Mouse (Mus musculus): ENCODE measurements around the gene Atp5g2.

The Atp5g2 gene

DNA sequence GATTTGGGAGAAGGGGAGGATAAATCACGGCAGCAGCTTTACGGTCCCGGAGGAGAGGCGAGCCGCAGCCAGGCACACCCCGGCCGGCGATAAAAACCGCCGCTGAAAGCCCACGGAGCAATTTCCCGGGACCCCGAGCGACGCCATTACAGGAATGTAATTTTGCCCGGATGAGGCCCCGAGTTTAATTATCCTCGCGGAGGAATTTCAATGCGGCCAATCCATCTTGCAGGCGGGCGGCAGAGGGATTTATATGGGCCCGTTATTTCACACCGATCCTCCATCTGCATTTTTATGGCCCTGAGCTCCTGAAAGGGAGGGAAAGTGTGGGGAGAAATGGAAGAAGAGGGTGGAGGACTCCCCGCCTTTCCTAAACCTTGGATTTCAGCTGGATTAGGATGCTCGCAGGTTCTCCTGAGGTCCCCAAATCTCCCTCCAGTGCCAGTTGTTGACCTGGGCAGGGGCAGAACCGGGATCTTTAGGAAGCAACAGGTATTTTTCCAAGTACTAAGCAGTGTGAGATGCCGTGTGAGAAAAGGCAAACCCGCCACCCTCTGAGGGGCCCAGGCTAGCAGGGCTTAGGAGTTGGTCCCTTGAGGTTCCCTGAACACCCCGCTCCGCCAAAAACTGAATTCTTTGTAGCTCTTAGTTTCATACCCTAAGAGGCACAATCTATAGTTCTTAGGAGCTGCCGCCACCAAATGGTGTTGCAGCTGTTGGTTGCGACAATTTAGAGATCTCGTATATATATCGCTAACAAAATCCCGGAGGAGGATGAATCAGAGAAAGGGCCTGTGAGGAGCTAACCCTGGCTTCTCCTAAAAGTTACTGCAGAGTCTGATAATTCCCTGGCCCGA is at the start of gene Atp5g2:
Gene Atp5g2 (minus strand): TSS at position 138 of the 857 bp plus-strand sequence.
- DNase-seq (ENCODE audit: low read depth) = no peak

DNA sequence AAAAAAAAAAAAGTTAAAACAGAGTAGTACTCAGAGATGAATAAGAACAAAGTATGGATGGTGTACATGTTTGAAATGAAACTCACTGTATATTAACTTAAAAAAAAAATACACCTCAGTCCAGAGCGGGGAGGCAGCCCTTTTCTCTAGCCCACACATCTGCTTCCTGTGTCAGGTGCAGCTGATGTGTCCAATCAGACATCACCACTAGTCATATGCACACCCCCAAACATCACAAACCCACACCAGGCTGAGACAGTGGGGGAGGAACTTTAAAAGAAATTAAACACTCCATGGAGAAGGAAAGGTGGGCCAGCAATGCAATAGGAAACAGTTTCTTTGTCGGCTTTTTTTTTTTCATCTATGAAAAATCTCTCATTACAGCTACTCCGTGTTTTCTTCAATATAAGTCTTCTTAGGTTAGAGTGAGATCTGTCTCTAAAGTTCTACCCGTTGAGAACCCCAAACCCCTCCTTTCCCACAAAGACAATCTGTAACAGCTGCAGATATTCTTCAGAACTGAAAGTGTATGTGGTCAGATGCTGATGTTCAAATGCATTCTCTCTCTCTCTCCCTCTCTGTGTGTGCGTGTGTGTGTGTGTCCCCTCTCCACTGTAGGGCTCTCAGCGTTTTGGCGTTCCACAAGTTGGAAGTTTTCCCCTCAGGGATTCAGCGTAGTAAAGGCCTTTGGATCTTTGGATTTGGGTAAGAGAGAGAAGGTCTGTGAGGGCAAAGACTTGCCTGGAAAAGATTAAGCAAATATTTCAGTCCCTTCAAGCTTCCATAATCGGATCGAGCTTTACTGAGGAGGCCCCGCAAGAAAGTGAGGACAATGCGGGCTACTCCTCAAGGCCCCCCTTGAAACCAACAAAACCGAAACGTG is 49.1 kb upstream of the Atp5g2 start:
- DNase-seq (ENCODE audit: low read depth) = no peak

DNA sequence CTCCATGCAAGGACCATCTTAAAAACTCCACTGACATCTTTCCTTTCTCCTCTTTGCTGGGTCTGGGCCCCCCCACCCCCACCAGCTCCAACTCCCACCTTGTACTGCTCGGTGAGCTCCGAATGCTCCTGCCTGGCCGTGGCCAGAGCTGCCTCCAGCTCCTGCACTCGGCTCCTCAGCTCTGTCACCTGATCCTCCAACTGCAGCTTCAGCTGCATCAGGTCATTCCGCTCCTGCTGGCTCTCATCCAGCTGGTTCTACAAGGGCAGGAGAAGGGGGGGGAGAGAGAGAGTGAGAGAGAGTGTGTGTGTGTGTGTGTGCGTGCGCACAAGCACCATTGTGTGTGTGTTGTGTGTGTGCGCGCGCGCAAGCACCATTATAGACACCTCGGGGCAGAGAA is 44.0 kb upstream of the Atp5g2 start:
- DNase-seq (ENCODE audit: low read depth) = no peak

DNA sequence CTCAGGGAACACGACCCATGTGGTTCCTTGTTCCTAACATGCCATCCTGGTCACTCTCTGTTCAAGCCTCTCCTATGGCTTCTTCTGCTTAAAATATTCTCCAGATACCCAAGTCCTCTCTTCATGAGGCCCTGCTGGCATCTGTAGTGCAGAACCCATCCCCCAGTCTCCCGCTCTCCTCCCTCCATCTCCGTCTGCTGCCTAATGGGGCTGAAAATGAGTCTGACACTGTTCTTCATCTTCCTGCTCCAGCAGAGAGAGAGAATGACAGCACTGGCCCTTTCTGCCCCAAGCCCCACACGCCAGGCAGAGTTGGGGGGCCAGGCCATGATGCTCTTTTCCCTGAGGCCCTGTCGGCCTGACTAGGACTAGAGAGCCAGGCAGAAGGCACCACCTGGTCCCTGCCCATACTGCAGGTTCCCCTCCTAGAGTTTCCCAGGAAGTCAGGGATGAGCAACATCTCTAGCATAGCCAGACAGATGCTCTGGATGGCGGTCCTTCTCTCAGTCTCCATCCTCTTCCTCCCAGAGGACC is 35.7 kb upstream of the Atp5g2 start:
- no peak for DNase-seq (ENCODE audit: low read depth)

DNA sequence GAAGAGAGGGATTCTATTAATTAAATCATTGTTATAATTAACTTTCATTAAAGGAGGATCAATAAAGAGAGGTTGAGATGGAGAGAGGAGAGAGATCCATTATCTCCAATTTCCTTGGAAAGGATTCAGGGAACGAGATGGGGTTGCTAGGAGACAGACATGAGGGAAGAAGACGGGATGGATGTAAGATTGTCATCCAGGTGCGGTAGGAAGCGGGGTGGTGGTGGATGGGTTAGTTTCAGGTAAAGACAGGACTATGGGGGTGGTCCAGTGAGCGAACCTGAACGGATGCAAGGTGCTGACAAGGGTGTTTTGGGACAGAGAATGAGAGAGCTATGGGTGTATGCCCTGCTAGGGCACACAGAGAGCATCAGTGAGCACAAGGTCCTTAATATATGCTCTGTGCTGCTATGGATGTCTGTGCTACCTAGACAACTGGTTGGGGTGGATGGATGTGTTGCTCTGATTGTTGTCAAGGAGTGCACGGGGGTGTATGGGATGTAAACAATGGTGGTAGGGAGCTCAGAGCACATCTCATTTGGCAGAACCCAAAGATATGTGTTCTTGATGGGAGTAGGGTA is 33.9 kb upstream of the Atp5g2 start:
- no peak for DNase-seq (ENCODE audit: low read depth)

DNA sequence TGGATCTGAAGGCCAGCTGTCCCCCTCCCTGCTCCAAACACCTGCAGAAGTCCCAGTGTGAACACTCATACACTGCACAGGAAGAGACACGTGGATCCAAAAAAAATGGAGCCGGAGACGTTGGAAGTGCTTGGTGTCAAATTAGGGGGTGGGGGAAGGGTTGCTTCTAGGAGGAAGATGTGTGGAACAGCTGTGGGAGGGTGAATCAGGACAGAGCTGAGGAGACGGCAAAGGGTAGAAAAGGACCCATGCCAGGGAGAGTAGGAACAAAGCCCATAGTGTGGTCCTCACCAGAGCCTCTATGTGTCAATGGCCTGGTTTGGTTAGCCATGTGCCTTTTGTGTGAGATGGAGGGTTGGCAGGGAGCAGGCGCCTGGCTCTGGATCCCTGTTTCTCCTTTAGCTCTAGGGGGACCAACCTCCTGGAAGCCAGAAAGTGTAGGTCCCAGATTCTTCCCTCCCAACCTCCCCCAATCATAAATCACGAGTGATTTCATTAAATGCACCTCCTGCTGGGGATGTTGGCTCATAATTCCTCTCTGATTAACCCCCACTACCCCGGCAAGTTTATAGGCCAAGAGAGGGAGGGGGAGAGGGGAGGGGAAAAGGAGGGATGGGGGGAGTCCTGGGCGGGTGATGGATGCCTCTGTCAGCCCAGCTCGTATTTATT is 33.2 kb upstream of the Atp5g2 start:
- no peak for DNase-seq (ENCODE audit: low read depth)

DNA sequence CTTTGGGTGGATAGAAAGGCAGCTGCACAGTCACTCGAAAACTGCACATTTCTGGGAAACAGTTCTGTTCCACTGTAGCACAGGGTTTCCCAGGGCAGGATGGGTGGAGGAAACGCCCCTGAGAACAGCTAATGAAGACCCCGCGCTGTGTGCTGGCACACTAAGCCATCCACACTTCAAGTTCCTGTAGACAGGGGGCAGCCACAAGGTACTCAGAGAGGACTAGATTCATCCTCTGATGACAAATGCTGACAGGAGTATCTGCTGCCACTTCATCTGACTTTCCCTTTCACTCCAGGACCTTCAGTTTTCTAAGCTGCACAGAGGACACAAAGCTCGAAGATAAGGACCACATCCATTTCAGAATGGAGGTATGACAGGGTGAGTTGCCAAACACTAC is 32.7 kb upstream of the Atp5g2 start:
- DNase-seq (ENCODE audit: low read depth) = no peak

DNA sequence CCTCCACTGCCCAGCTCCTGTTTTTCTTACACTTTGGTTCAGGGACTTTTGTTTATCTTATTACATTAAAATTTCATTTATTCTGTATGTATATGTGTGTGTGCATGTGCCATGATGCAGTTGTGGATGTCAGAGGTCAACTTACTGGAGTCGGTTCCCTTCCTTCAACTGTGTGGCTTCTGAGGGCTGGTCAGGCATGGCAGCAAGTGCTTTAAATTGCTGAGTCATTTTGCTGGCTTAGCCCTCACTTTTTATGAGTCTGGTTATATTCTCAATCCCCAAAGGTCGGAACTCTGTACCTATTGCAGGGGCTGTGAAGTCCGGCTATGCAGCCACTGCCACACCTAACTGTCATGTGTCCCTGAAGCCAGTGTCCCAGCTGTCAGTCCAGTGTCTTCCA is 30.8 kb upstream of the Atp5g2 start:
- DNase-seq (ENCODE audit: low read depth) = no peak

DNA sequence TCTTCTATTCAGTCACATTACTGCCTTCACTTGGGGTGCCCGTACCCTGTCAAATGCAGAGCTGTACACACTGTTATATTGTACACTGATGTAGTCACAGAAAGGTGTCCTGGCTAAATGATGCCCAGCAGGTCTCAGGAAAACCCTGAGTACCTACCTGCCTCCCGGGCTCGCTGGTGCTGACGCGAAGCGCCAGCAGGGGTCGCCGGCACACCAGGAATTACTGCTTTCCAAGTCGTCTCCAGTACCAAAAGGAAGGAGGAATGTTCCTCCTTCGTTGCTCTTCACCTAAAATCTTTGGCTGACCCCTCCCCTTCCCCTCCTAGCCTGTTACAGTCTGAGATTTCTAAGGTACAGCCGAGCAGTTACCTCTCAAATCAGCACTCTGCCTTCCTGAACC is 26.0 kb upstream of the Atp5g2 start:
- DNase-seq (ENCODE audit: low read depth) = no peak

DNA sequence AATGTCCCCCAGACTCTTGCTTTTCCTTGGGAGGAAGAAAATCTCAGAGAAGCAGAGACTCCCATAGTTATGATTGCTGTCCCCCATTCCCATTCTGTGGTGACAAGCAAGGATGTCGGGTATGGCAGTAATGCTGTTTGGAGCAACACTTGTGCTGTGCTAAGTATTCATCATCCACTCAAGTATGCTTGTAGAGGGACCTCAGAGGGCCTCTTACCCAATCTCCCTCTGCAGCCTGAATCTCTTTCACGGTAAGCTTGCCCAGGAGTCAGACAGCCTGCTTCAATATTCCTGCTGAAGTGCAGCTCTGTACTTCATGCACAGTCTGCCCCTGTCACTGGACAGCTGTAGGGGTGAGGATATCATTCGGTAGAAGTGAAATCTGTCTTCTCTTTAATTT is 24.7 kb upstream of the Atp5g2 start:
- DNase-seq (ENCODE audit: low read depth) = no peak

DNA sequence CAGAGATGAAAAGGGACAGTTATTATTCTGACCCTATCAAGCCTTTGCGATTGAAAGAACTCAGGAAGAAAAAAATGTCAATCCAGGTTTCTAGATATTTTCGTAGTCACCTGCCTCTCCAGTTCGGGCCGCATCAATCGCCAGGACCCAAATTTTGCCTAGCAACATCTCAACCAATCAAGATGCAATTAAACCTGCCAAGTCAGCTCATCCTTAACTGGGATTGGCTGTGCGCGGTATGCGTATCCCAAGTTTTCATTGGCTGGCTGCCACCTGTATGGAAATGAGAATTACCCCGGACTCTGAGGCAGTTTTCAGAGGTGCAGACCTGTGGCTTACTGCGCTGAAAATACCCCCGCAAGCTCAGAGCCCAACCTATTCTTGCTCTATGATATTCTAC is 21.4 kb upstream of the Atp5g2 start:
- DNase-seq (ENCODE audit: low read depth) = no peak

DNA sequence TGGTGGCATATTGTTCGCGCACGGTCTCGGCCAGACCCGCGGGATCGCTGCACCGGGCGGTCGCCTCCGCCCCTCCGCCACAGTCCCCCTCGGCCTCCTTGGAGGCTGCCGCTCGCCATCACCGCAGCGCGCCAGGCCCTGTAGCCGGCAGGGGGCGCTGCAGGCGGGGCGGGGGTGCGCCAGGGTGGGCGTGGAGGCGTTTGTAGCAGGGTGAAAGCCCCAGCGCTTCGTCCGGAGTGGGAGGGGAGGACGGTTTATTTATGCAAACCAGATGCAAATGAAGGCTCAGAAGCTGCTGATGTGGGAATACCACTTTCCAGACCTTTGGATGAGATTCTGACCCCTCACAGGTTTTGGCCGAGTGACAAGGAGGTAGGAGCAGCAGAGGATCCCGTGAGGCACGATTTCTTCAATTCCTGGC is 20.8 kb upstream of the Atp5g2 start:
- no peak for DNase-seq (ENCODE audit: low read depth)

DNA sequence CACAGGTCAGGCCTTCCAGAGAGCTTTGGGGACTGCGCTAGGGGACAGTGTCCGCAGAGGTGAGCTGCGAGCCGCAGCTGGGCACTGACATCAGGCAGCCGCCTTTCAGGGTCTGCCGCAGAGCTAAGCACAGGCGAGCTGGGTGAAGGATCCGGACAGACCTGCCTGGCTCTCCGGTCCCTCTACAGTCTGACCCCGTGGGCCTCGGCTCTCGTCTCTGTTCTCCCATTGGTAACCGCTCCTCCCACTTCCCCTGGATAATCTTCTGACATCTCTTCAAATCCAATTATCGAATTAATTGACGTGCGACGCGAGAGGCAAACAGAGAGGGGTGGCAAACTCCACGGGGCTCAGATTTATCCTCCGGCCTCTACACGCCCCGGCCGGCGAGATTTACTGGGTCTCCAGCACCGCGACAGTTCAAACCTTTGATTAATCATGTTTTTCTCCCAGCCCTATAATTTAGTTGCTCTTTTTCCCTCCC is 20.2 kb upstream of the Atp5g2 start:
- no peak for DNase-seq (ENCODE audit: low read depth)

DNA sequence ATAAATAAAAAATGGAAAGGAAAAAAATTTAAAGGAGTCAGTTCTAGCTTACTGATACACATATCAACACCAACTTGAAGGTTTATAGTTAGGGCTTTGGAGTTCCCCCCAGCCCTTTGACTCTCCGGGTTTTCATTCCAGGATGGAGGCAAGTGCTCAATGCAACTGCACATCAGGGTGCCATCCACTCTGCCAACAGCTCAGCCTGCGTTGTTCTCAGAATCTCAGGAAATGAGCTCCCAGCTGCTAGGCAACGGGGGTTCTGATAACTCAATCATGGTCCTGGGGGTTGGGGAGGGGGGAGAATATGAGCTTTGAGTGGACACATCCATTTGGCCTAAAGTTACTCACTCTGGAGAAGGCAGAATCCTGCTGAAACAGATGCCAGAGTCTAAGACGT is 13.6 kb upstream of the Atp5g2 start:
- DNase-seq (ENCODE audit: low read depth) = no peak

DNA sequence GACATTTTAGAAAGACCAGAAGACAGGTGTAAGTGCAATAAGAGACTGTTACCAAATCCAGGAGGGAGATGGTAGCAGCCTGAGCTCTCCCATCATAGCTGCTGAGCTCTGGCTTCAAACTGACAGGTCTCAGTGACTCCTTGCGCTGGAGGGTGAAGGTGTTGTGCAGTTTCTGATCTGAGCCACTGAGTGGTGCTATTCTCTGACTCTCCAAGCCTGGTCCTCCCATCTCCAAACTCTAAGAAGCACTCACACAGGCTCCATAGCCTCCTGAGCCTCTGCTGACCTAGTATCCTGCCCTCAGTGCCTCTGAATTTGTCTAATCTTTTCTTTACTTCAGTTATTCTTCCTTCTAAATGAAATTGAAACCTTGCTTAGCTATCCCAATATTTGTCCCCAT is 11.5 kb upstream of the Atp5g2 start:
- DNase-seq (ENCODE audit: low read depth) = peak; percentile 28

DNA sequence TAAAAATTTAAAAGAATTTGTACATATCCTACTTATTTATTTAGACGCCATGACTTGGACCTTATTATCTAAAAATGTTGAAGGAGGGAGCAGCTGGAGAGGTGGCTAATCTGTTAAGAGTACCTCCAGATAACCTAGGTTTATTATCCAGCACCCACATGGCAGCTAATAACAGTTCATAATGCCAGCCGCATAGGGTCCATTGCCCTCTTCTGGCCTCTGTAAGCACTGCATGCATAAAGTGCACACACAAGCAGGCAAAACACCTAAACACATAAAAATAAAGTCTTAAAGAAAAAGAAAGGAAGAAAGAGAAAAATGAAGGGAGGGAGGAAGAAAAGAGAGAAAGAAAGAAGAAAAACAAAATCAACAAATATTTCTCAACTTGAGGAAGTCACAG is 4.2 kb upstream of the Atp5g2 start:
- no peak for DNase-seq (ENCODE audit: low read depth)

DNA sequence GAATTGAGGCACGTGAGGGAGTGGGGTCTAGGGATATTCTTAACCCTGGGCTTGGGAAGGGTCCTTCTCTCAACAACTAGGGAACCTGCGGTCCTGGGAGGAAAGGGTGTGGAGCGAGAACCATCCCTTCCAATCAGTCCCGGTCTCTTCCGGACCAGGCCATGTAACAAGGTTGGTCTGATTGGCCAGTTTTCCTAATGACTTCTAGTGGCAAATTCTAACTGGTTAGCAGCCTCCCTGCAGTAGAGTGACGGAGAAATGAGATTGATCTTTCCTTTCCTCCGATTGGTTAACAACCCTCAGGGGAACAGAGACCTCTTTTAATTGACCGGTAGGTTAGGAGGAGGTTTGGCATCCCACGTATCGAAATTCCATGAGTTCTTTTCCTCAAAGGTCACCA is 1.4 kb upstream of the Atp5g2 start:
- DNase-seq (ENCODE audit: low read depth) = no peak

DNA sequence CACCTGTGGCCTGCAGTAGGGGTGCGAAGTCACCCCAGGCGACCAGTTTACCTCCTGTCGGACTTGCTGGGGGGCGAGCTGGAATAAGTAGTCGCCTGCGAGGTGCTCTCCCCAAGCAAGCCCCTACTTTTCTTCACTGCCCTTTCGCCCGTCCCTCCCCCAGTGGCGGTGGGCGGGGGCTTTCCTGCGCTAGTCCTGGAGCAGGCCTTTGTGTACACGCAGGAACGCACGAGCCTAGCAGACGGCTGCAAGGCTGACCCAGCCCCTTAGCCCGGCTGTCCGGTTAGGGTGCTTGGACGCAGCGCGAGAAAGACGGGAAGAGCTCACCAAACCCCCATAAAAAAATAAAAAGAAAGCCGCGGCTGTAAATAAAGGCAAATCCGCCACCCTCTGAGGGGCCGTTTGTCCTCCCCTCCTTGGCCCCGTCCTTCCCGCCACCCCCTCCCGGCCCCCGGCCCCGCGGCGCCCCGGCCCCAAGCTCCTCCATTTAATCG is 384 bp downstream of the Atp5g2 start:
- DNase-seq (ENCODE audit: low read depth) = peak; percentile 36

DNA sequence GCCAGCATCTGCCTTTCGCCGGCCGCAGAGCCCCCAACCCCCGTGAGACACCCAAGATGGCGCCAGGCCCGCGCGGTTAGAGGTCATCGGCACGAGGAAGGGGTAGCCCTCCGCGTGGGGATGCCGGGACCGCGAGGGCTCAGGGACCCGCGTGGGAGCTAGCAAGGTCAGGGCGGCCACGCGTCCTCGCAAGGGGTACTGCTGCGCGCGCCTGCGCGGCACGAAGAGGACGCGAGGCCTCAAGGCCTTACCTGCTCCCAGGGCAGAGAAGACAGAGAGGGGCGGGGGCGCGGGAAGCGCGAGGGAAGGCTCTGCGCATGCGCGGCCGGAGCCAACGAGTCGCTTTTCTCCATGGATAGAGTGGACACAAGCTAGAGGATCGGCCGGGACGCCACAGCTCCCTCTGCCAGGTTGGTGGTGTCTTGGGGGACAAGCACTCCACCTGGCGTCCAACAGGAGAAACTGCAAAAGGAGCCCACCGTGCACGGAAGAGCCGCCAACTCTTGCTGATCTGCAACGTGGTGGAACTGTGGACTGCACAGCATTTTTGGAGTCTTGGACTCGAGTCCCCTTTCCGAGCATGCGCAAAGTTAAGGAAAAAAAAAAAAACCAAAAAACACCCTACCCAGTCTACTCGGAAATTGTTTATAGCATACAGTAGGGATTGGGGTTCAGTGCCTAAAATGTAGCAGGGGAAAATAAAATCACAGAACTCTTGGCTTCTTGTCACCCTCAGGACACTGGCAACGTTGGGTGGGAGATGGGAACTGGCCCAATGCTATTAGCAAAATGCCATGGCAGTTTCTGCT is 1.2 kb downstream of the Atp5g2 start:
- peak; percentile 96 for DNase-seq (ENCODE audit: low read depth)

DNA sequence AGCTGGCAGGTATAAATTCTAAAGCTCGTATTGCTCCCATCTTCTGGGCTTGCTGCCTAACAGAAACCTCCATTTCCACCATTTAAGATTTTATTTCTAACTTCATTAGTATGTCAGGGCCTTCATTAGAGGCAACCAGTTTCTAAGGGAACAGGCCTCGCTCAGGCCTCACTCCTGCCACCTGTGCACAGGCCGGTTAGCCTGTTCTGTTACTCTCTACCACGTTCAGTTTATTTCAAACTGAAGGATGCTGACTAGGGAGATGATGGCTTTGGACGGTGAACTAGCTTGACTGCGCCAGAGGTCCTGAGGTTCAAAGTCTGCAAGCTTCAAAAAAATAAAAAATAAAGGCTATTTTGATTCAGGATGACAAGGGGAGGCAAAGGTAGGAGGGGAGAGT is 1.9 kb downstream of the Atp5g2 start:
- no peak for DNase-seq (ENCODE audit: low read depth)

DNA sequence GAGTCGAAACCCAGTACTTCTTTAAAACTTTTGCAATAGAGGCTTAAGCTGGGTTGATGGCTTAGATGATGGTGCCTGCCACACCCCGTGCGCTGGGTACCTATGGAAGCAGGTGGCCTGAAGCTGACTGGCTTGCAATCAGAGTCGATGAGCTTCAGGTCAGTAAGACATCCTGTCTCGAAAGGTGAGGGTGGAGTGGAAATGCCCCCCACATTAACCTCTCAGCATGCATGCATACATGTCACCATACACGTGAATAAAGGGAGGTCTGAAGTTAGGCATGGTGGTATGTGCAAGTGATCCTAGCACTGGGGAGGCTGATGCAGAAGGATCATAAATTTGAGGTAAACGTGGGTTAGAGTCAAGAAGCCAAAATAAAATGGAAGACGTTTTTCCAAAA is 2.6 kb downstream of the Atp5g2 start:
- DNase-seq (ENCODE audit: low read depth) = no peak
